Mouse (Mus musculus) brain, embryonic 14.5 days (tissue): ENCODE measurements around the gene Nrp1. TPM values are rescaled to one million over a fixed set of nuclear protein-coding genes. Genes with fewer than 3 reads are reported as not detected.
A peak's percentile ranks its signal among the peaks of the same experiment; 100 is the strongest.

Experiments
- DNase-seq: peaks from one replicate; pipeline ENCODE4 v3.0.0-alpha.2; 2011; ENCODE audit warnings: low read depth
- CTCF ChIP-seq: fragments of 200-500 bp; IDR thresholded peaks from 2 replicates; pipeline ENCODE4 v1.5.1; 2012; ENCODE audit warnings: inconsistent platforms, mild to moderate bottlenecking, moderate library complexity, borderline replicate concordance; ENCODE audit not compliant: insufficient read depth, insufficient read length; ENCODE audit errors: extremely low read depth
- POLR2A ChIP-seq: fragments of 200-500 bp; IDR thresholded peaks from 2 replicates; pipeline ENCODE4 v1.6.1; 2012; ENCODE audit warnings: mild to moderate bottlenecking, inconsistent platforms, borderline replicate concordance; ENCODE audit not compliant: poor library complexity, insufficient read depth, insufficient read length, severe bottlenecking; ENCODE audit errors: extremely low read depth
- polyA plus RNA-seq: library from polyadenylated mRNA; depleted of rRNA; stranded (reverse); fragments of >200 nt; gene quantifications from 2 replicates; pipeline ENCODE4 v1.2.3, GENCODE M21; 2012

The Nrp1 gene
- polyA plus RNA-seq, 1 experiment = 36.2 TPM

GRCm38 (mm10) chr8:128479309-128480013 lies 121.1 kb downstream of the Nrp1 start:
- TF ChIP-seq CTCF = no peak
- no peak for TF ChIP-seq POLR2A
- DNase-seq = no peak

DNA sequence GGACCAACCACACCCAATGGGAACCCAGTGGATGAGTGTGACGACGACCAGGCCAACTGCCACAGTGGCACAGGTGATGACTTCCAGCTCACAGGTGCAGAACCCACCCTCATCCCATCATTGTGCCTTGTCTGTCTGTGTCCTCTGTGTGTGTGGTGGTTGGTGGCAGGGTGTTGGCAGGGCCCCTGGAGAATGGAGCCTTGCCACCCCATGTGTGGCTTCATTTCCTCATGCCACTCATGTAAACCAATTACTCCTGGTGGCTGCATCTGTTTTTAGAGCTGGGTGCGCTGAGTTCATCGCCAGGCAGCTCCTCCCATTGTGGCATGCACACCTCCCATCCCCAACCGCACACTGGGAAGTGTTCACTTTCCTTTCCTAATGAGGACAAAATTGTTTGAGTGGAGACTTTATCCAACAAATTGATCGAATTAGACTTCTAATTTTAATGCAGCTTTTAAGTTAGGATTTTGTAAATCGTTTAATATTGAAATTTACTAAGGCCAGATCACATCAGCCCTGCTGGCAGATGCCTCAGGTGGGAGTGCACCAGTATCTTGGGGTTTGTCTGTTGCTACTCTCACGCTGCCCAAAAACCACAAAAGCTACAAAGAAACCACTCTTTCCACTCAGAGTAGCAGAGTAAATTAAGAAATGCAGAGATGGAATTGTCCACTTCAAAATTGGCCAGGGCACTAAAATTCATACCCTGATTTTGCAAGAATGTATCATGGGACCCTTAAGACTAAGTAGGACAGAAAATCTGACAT lies 122.7 kb downstream of the Nrp1 start:
- DNase-seq = no peak
- TF ChIP-seq CTCF (no peak), POLR2A (no peak)

DNA sequence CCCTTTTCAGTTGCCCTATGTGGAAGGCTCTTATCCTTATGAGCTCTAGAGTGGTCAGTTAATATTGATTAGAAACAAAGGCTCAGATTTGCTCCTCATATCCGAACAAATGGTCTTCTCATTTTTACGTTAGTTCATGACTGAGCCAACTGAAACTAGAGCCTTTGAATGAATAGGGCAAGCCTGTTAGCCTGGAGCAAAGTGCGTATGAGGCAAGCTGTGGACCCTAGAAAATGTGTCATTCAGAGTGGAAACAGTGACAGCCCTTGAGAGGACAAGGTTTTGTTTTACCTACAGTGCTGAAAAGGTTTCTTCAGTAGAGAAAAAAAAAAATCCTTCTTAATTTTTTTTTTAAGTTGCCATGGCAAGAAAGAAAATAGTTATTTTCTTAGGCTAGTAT lies 124.9 kb downstream of the Nrp1 start:
- DNase-seq = no peak
- no peak for TF ChIP-seq POLR2A
- no peak for TF ChIP-seq CTCF

- DNase-seq = peak; percentile 44
- TF ChIP-seq CTCF = no peak
- TF ChIP-seq POLR2A = no peak
Measured at GRCm38 (mm10) chr8:128484720-128485124, 126.3 kb downstream of the Nrp1 start.

DNA sequence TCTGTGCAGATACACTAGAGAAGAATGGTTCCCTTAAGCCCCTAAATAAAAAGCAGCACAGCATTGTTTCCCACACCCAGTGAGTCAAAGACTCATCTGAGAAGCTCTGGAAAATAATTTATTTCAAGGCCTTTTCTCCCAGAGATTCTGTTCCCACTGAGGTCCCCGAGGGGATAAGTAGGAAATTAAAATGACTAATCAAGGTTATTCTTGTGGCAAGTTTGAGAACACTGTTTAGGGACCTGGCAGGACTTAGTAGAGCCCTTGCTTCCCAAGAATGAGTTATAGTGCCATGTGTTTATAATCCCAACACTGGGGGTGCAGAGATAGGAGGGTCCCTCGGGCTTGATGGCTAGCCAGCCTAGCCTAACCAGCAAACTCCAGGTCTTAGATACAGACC lies 127.6 kb downstream of the Nrp1 start:
- DNase-seq = no peak
- no peak for TF ChIP-seq POLR2A
- TF ChIP-seq CTCF = no peak

DNA sequence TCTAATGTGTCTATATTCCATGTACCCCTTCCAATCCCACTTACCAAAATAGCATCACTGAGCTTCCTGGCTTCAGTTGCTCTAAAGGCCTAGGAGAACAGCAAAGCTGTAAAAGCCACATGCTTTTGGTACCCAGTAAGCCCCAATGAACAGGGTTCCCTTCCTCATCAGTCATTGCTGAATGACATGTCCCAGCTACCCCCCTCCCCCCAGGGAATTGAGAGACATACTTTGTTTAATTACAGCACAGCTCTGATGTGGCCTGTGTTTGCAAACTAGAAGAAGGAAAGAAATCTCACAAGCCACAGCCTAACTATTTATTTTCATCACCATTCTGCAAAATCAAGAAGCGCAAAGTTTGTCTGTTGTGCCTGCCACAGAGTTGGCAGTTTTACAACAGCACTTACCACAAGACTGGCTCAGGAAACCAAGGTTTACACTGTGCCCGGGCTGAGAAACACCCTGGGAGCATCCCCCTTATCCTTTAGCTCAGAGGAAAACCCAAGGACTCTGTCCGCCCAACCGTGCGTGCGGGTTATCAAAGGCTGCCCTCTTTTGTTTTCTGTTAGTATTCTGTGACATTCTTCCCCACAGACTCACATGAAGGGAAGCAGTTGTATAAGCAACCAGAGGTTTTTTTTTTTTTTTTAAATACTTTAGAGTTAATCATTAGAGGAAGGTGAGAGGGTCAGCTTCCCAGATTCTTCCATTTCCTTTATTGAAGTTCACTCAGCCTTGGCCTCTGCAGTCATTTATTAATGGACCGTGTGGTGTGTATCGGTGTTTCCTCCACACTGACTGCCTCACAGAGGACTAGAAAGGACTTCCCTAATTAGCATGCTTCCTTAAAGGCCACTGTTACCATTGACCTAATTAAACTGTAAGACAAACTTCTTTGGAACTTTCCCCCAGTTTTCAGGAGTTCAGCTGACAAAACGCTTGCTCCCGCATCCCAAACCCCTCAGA lies 129.8 kb downstream of the Nrp1 start:
- no peak for TF ChIP-seq CTCF
- TF ChIP-seq POLR2A = no peak
- peak; percentile 57 for DNase-seq

GRCm38 (mm10) chr8:128489351-128489750 lies 130.9 kb downstream of the Nrp1 start:
- TF ChIP-seq CTCF = no peak
- no peak for TF ChIP-seq POLR2A
- DNase-seq = no peak

DNA sequence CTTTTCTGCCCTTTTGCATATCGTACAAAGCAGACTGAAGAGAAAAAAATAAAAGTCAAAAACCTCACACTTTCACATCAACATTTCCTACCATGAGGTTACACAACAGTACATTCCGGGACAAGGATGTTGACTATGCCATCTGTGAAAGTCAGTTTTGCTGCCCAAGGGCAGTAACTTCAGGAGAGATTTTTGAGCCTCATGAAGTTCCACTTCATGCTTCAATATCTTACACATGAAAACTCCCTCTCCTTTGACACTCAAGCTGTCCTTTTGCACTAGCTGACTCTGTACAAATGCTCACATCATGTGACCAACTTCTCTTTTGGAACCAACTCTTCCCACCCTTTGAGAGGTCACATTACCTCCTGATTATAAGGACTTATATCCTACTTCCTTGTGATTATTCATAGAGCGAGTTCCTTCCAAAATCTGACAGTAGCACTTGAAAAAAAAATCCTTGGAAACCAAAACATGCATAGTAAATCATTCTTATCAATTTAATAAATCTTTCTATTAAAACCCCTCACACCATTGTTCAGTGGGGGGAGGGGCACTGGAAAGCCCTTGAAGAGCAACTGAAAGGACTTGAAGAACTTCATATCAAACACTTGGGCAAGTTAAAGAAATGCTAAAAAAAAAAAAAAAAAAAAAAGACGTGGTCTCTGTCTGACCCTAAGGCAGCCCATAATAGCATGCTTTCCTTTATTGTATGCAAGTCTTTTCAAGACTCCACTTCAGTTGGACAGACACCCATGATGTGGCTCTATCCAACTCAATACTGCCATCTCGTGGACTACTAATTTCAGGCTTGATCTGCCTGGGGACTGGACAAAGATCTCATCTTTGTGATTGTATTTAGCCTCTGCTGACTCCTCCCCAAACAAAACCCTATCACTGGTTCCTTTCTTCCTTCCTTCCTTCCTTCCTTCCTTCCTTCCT lies 133.0 kb downstream of the Nrp1 start:
- TF ChIP-seq POLR2A = no peak
- peak; percentile 73; the same call in 1 of the 2 replicates for TF ChIP-seq CTCF
- DNase-seq = peak; percentile 92

DNA sequence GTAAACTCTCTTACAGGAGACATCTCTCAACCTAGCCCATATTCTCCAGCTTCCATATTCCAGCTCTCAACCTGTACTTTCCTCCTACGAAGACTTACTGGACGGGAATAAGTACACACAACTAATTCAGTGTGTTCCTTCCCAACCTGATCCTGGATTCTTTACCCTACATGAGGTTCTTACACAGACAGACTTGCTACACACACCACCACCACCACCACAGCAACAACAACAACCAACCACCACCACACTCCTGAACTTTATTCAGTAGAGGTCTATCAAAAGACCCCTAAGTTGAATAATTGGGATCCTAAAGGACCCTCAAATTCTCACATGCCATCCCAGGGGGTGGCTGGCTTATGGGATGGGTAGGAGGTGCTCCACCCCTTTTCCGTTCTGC lies 135.4 kb downstream of the Nrp1 start:
- DNase-seq = no peak
- TF ChIP-seq POLR2A = no peak
- no peak for TF ChIP-seq CTCF

DNA sequence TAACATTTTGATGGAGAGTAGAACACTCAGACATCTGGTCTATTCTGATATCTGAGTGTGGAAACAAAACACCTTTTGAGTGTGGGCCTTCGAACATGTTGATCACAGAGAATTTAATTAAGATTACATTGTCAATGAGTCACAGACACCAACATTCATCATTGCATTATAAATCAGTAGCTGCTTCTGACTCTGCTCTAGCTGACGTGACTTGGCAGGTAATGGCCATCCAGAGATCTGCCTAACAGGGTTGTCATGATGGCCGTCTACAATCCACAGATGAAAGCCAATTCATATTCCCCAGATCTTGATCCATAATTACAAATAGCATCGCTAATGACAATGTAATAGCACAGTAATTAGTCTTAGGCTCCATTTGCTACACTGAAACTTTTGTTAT lies 140.4 kb downstream of the Nrp1 start:
- DNase-seq = no peak
- TF ChIP-seq POLR2A = no peak
- TF ChIP-seq CTCF = no peak

GRCm38 (mm10) chr8:128504136-128504829 lies 145.9 kb downstream of the Nrp1 start:
- DNase-seq = no peak
- TF ChIP-seq CTCF (no peak), POLR2A (no peak)
